Mouse (Mus musculus): ENCODE data around the gene Serpina3a. TPM values are rescaled to one million over a fixed set of nuclear protein-coding genes. Genes with fewer than 3 reads are reported as not detected.

Serpina3a gene
- polyA plus RNA-seq, 1 experiment = not detected

GRCm38 (mm10) chr12:104125021-104125560 lies 12.6 kb downstream of the Serpina3a start:
- TF ChIP-seq GATA1 (IDR thresholded peaks at IDR 0.05; ENCODE audit: low read length) = no peak

- no peak for TF ChIP-seq GATA1 (IDR thresholded peaks at IDR 0.05; ENCODE audit: low read length)
These were observed 15.2 kb downstream of the Serpina3a start, which contains the start of gene Serpina3b for GRCm38 (mm10) chr12:104127696-104128095. Gene Serpina3b, plus strand, starts transcription at chr12:104127996.

GRCm38 (mm10) chr12:104131041-104131440 lies 18.5 kb downstream of the Serpina3a start:
- TF ChIP-seq GATA1 (IDR thresholded peaks at IDR 0.05; ENCODE audit: low read length) = no peak

- no peak for TF ChIP-seq GATA1 (IDR thresholded peaks at IDR 0.05; ENCODE audit: low read length)
These were observed 25.7 kb downstream of the Serpina3a start for GRCm38 (mm10) chr12:104138216-104138615.

- no peak for TF ChIP-seq GATA1 (IDR thresholded peaks at IDR 0.05; ENCODE audit: low read length)
These were observed 28.1 kb downstream of the Serpina3a start for GRCm38 (mm10) chr12:104140543-104141103.

GRCm38 (mm10) chr12:104141506-104141905 lies 29.0 kb downstream of the Serpina3a start:
- TF ChIP-seq GATA1 (IDR thresholded peaks at IDR 0.05; ENCODE audit: low read length) = no peak

- TF ChIP-seq GATA1 (IDR thresholded peaks at IDR 0.05; ENCODE audit: low read length) = no peak
These were observed 29.9 kb downstream of the Serpina3a start for GRCm38 (mm10) chr12:104142427-104142826.

- TF ChIP-seq GATA1 (IDR thresholded peaks at IDR 0.05; ENCODE audit: low read length) = no peak
These were observed 30.8 kb downstream of the Serpina3a start for GRCm38 (mm10) chr12:104143286-104143685.

GRCm38 (mm10) chr12:104145571-104145970 lies 33.0 kb downstream of the Serpina3a start:
- TF ChIP-seq GATA1 (IDR thresholded peaks at IDR 0.05; ENCODE audit: low read length) = no peak

- no peak for TF ChIP-seq GATA1 (IDR thresholded peaks at IDR 0.05; ENCODE audit: low read length)
These were observed 39.5 kb downstream of the Serpina3a start for GRCm38 (mm10) chr12:104151989-104152388.

GRCm38 (mm10) chr12:104153041-104153645 lies 40.6 kb downstream of the Serpina3a start:
- TF ChIP-seq GATA1 (IDR thresholded peaks at IDR 0.05; ENCODE audit: low read length) = no peak

GRCm38 (mm10) chr12:104153656-104154055 lies 41.1 kb downstream of the Serpina3a start, which contains the start of gene Serpina3c:
Gene Serpina3c, minus strand, starts transcription at chr12:104153870.
- no peak for TF ChIP-seq GATA1 (IDR thresholded peaks at IDR 0.05; ENCODE audit: low read length)

Other genes starting within 250 kb of the Serpina3a start
- not detected in 2 replicates for gene Serpina1a, start 249.2 kb upstream of the Serpina3a start, polyA plus RNA-seq (2012)
- not detected in 2 replicates for gene Serpina1c, start 207.8 kb upstream of the Serpina3a start, polyA plus RNA-seq (2012)
- not detected in 2 replicates for gene Serpina1e, start 153.7 kb upstream of the Serpina3a start, polyA plus RNA-seq (2012)
- gene Serpina11, start 122.8 kb upstream of the Serpina3a start, polyA plus RNA-seq (2012) = not detected in 2 replicates
- not detected in 2 replicates for gene Serpina9, start 99.0 kb upstream of the Serpina3a start, polyA plus RNA-seq (2012)
- gene Serpina12, start 68.3 kb upstream of the Serpina3a start, polyA plus RNA-seq (2012) = not detected in 2 replicates
- gene Serpina5, start 11.6 kb upstream of the Serpina3a start, polyA plus RNA-seq (2012) = not detected in 2 replicates
- not detected in 2 replicates for gene Serpina3b, start 15.3 kb downstream of the Serpina3a start, polyA plus RNA-seq (2012)
- gene Serpina3c, start 41.1 kb downstream of the Serpina3a start, polyA plus RNA-seq (2012) = not detected in 2 replicates
- not detected in 2 replicates for gene Serpina3f, start 101.8 kb downstream of the Serpina3a start, polyA plus RNA-seq (2012)
- gene Serpina3g, start 123.5 kb downstream of the Serpina3a start, polyA plus RNA-seq (2012) = not detected in 2 replicates
- not detected in 2 replicates for gene Serpina3i, start 150.4 kb downstream of the Serpina3a start, polyA plus RNA-seq (2012)
- gene Serpina3j, start 201.8 kb downstream of the Serpina3a start, polyA plus RNA-seq (2012) = not detected in 2 replicates
- gene Serpina3k, start 225.8 kb downstream of the Serpina3a start, polyA plus RNA-seq (2012) = not detected in 2 replicates
- not detected in 2 replicates for gene Serpina3m, start 225.8 kb downstream of the Serpina3a start, polyA plus RNA-seq (2012)